Mouse (Mus musculus) granulocyte monocyte progenitor cell, adult 5-6 weeks (primary cell): ENCODE data around the gene Tes. TPM values are rescaled to one million over a fixed set of nuclear protein-coding genes. Genes with fewer than 3 reads are reported as not detected.
A peak's percentile ranks its signal among the peaks of the same experiment; 100 is the strongest.

Source experiments
- ATAC-seq: replicated peaks from 2 replicates; pipeline ENCODE4 v1.8.0; 2016; ENCODE audit warnings: mild to moderate bottlenecking, moderate TSS enrichment, inconsistent platforms; ENCODE audit not compliant: poor library complexity, severe bottlenecking
- total RNA-seq, 2 experiments: library from RNA; stranded (forward) in 1 of 2; stranded (reverse) in 1 of 2; fragments of 200-712, 200-1000 nt in 1 of 2; fragments of >200 nt in 1 of 2; fragmentation: Nextera tagmentation in 1 of 2; gene quantifications; 2 replicates each; pipeline ENCODE4 v1.2.3; 2014 to 2017

Tes gene
- total RNA-seq, 2 experiments from 2014 or later, result 37.4 to 47.5 TPM

DNA sequence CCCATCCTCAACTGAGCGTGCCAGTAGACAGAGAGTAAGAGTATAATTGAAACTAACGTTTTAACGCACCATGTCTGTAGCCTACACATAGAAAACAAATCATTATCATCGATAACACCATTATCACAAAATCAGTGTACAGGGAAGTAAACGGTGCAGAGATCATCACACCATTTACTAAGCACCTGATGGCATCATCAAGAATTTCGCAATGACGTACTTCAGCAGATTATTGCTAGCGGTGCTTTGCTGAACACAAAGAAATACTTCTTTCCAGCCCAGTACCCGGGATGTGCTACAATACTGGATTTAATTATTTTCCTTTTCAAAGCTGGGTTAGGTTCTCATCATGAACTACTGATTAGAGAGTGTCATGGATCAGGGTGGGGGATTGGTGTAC, 12.3 kb downstream of the Tes start:
- 0 out of 2 replicates have a peak, but pooled peaks have one; percentile 20 for ATAC-seq

- ATAC-seq, result no peak
Measured at GRCm38 (mm10) chr6:17077720-17078119, 12.8 kb downstream of the Tes start.

GRCm38 (mm10) chr6:17079304-17079703, 14.4 kb downstream of the Tes start:
- ATAC-seq, result no peak

- ATAC-seq, result no peak
Measured at GRCm38 (mm10) chr6:17079826-17080225, 14.9 kb downstream of the Tes start.

- no peak for ATAC-seq
Measured at GRCm38 (mm10) chr6:17082238-17082637, 17.3 kb downstream of the Tes start.

GRCm38 (mm10) chr6:17082800-17083199, 17.9 kb downstream of the Tes start:
- no peak for ATAC-seq

- peak; percentile 99 for ATAC-seq
Measured at GRCm38 (mm10) chr6:17087485-17087884, 22.5 kb downstream of the Tes start.

DNA sequence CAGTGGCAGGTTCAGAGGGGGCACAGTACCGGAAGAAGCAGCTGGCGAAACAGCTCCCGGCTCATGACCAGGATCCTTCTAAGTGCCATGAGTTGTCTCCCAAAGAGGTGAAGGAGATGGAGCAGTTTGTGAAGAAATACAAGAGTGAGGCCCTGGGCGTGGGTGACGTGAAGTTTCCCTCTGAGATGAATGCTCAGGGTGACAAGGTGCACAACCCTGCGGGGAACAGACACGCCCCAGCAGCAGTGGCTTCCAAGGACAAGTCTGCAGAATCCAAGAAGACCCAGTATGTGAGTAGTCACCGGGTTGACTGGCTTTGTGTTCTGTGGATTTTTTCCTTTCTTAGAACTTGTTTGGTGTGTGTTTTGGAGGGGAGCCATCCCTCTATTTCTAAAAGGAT, 32.4 kb downstream of the Tes start:
- no peak for ATAC-seq

DNA sequence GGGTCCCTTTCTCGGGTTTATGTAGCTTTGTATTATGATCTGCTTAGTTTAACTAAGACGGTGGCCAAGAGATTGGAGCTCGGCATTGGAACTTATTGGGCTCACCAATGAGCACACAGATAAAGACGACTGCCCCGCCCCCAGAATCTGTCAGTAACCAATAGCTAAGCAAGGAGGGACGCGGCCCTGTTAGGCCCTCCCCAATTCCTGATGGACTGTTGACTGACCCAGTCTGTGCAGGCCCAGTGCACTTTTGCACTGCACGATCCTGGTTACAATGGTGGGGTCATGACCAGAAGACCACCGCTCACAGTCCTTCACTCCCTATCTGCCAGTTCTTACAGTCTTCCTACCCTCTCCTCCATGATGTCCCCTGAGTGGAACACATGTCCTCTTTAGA, 33.6 kb downstream of the Tes start:
- ATAC-seq, result no peak

DNA sequence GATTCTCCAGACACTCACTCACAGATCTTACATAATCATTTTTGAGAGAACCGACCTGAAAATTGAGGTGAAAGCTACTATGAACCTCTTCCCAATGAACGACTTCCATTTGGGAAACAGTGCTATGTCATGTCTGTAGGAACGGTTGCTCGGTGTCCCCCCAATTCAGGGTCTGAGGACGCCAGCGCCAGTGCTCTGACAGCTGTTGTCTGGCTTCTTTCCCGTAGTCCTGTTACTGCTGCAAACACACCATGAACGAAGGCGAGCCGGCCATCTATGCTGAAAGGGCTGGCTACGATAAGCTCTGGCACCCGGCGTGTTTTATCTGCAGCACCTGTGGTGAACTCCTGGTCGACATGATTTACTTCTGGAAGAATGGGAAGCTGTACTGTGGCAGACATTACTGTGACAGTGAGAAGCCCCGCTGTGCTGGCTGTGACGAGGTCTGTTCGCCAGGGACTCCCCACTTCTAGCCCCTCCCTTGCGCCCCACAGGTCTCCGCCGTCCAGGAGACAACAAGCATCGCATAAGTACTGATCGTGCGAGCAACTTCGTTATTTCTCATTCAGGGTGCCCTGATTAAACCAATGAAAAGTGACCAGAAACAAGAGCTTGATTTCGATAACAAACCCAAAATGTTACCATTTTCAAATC, 34.7 kb downstream of the Tes start:
- ATAC-seq, result no peak

- ATAC-seq, result peak; percentile 65; the same call in 1 of the 2 replicates
Measured at GRCm38 (mm10) chr6:17105714-17106113, 40.8 kb downstream of the Tes start.

DNA sequence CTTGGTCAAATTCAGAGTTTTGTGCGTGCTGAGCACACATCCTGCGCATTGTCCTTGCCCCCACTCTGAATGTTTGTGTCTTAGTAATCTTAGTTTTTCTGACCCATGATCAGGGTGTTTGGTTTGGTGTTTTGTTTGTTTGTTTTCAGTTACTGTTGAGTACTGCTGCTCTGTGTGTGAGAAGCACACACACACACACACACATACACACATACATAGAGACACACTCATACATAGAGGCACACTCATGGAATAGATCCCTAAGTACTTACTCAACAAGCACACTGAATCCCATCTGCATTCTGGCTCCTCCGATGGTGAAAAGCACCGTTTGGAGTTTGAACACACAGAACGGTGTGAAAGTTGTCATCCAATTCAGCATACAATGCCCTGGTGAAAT, 41.5 kb downstream of the Tes start:
- ATAC-seq, result no peak

DNA sequence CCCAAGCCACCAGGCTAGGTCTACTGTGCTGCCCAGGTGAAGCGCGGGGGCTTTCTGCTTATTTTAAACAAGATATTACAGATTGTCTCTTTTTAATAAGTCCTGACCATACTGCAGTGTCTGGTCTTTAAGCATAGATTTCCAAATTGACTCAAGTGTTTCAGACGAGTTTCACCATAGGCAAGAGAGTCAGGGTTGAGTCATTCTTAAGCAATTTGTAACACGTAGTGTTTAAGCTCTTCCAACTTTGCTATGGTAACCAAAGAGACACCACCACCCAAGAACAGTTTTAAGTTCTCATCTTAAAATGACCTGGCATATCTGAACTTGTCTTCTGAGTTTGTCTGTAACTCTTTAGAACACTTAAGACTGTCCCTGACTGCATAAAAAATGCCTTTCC, 44.3 kb downstream of the Tes start:
- ATAC-seq, result peak; percentile 78

DNA sequence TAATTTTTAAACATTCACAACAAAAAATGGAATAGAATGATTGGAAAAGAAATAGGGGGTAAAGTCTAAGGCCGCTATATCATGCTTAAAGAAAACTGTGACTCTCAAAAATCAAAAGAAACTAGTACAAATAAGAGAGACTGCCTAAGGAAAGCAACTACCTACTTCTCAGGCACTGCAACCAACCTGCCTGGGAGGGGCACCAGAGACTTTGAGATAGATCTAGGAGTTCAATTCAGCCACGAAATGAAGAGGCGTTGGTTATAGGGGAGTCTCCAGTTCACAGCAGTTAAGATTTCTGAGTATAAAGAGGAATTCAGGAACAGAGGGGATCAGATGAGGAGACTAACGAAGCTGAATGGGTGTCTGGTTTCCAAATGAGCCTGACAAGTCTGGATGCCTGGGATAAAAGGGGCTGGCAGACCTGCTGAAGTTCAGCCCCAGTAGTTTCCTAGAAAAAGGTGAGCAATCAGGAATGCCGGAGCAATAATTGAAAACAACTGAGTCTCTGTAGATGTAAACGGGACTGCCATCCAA, 45.7 kb downstream of the Tes start:
- no peak for ATAC-seq

- no peak for ATAC-seq
Measured at GRCm38 (mm10) chr6:17112081-17112480, 47.1 kb downstream of the Tes start.

DNA sequence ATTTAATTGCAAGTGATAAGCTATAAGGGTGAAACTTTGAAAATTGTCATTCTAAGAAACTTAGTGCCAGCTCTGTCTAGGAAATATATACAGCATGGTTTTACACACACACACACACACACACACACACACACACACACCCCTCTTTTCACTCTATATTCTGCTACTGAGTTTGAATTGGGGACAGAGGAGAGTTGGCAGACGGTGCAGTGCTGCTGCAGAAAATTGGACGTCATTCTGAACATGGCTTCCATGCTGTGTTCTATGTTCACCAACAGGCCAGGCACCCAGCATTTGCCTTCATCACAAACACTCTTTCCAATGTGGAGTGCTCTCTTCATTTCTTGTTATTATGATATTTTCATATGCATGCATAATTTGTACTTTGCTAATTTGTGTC, 48.0 kb downstream of the Tes start:
- ATAC-seq, result no peak

- ATAC-seq, result no peak
Measured at GRCm38 (mm10) chr6:17114588-17114987, 49.6 kb downstream of the Tes start.

- no peak for ATAC-seq
Measured at GRCm38 (mm10) chr6:17115046-17115790, 50.3 kb downstream of the Tes start.

GRCm38 (mm10) chr6:17119521-17120232, 54.7 kb downstream of the Tes start:
- ATAC-seq, result no peak

DNA sequence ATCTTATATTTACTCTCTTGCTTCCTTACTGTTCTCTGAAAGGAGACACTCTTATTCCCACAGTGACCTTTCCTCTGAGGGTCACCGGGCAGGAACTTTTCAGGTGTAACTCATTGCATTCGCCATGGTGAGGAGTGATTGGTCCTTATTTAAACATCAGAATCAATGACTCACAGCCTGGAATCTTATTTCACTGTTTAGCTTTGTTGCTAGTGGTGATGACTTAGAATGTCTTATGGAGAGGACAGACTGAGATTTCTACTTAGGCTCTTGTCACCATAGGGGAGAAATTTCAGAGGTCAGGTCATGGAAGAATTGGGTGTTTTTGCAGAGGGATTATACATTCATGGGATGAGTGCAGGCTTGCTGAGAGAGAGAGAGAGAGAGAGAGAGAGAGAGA, 75.1 kb downstream of the Tes start:
- no peak for ATAC-seq
